Comparison of ENCODE assay signal across 18 mouse cellular contexts in the genomic region with DNA sequence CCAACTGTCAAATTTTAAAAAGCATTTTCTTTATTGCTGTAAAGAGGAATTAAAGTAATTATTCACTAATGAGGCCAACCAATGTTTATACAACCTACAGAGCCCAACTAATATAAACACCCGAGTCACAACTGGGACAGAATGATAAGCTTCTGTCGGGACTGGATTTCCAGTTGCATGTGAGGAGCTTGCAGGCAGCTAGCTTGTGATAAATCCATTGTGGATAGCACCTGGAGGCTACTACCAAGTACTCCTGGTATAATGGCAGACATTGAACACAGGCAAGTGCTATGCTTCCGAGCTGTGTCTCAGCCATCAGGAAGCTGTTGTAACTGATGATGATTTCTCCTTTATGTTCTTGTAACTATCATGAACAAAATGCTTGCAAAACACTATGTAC. TPM values are rescaled to one million over a fixed set of nuclear protein-coding genes. Genes with fewer than 3 reads are reported as not detected.
"Had no signal": no experiment of that assay in that cellular context is flagged by ENCODE, and none has a peak within 500 bp of the region (broad histone marks: within the 10 kb centered on the region; RNA-seq: fewer than 3 reads in every experiment).

No protein-coding gene starts in this region.

- H3K9ac ChIP-seq: limb, embryonic 13.5 days; neural tube, embryonic 13.5 days had no signal

- H3K27ac ChIP-seq: kidney, postnatal 0 days; limb, embryonic 13.5 days; midbrain, embryonic 10.5 days; neural tube, embryonic 13.5 days had no signal

- H3K4me2 ChIP-seq: limb, embryonic 13.5 days; neural tube, embryonic 13.5 days had no signal

- DNase-seq: kidney, adult 11 months; kidney, adult 9 months; kidney, postnatal 36 days; layer of hippocampus, postnatal 36 days; left cerebral cortex, postnatal 4 days; lung, adult 18-20 months; right cerebral cortex, postnatal 14 days; thymus, postnatal 36 days had no signal

- H3K4me1 ChIP-seq: limb, embryonic 13.5 days; midbrain, embryonic 10.5 days; neural tube, embryonic 13.5 days had no signal

- H3K9me3 ChIP-seq: limb, embryonic 13.5 days; midbrain, embryonic 10.5 days; neural tube, embryonic 13.5 days had no signal

- ATAC-seq: midbrain, embryonic 16.5 days had no signal

- H3K27me3 ChIP-seq: limb, embryonic 13.5 days; neural tube, embryonic 13.5 days had no signal

- H3K4me3 ChIP-seq: limb, embryonic 13.5 days; midbrain, embryonic 10.5 days; neural tube, embryonic 13.5 days had no signal

RNA-seq across cellular contexts. Expression of a gene that starts 54.2 kb away (rescaled TPM):
- total RNA-seq: layer of hippocampus, postnatal 36 days; left cerebral cortex, postnatal 4 days had no signal
- polyA plus RNA-seq: intestine, embryonic 14.5 days; kidney, postnatal 0 days; limb, embryonic 13.5 days; lung, embryonic 16.5 days; midbrain, embryonic 10.5 days; midbrain, embryonic 16.5 days; neural tube, embryonic 13.5 days; spleen, adult 2 months; stomach, embryonic 16.5 days; thymus, postnatal 0 days had no signal

RNA-seq across cellular contexts. Expression of a gene that starts 58.3 kb away (rescaled TPM):
- total RNA-seq: layer of hippocampus, postnatal 36 days; left cerebral cortex, postnatal 4 days had no signal
- polyA plus RNA-seq: intestine, embryonic 14.5 days; kidney, postnatal 0 days; limb, embryonic 13.5 days; lung, embryonic 16.5 days; midbrain, embryonic 10.5 days; midbrain, embryonic 16.5 days; neural tube, embryonic 13.5 days; spleen, adult 2 months; stomach, embryonic 16.5 days; thymus, postnatal 0 days had no signal
